Mouse (Mus musculus): ENCODE results near the gene Fabp7.

DNA sequence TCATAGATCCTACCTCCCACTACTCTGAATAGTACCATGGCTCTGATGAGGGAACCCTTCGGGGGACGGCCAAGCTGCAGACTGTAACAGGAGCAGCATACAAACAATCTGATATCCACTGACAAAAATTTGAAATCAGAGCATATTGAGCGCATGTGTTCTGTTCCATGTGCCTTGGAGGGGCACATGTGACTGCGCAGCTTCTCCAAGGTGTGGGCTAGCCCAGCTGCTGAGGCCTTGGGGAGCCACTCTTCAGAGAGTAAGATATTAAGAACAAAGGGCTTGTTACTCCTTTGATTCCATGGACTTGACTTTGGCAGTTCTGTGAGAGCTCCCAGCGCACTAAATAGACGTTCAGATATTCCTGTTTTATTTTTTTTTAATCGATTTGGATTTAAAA lies 41.6 kb upstream of the Fabp7 start:
- TF ChIP-seq MAFK (IDR thresholded peaks at IDR 0.05; ENCODE audit: insufficient replicate concordance, low read length) (no peak), MAZ (IDR thresholded peaks at IDR 0.05; ENCODE audit: low read depth, low read length) (no peak), CHD2 (IDR thresholded peaks at IDR 0.05; ENCODE audit: low read length) (no peak), CHD1 (IDR thresholded peaks at IDR 0.05; ENCODE audit: low read depth, low read length) (no peak), RCOR1 (conservative IDR thresholded peaks at IDR 0.05; ENCODE audit: low read depth, low read length) (no peak), CTCF (conservative IDR thresholded peaks at IDR 0.05 in 1 of 2, IDR thresholded peaks at IDR 0.05 in 1 of 2; ENCODE audit: low read depth in 2 of 2, low read length in 2 of 2) (no peak), MYC (IDR thresholded peaks at IDR 0.05; ENCODE audit: low read depth, low read length) (no peak), ELF1 (IDR thresholded peaks at IDR 0.05; ENCODE audit: low read depth, low read length) (no peak), JUND (conservative IDR thresholded peaks at IDR 0.05; ENCODE audit: low read depth, low read length) (no peak), TCF12 (IDR thresholded peaks at IDR 0.05; ENCODE audit: low read depth, low read length) (no peak), ZMIZ1 (IDR thresholded peaks at IDR 0.05; ENCODE audit: low read depth, low read length) (no peak), EP300 (IDR thresholded peaks at IDR 0.05; ENCODE audit: low read length) (no peak)
